Comparison of ENCODE assay signal across 9 mouse cellular contexts in the genomic region with DNA sequence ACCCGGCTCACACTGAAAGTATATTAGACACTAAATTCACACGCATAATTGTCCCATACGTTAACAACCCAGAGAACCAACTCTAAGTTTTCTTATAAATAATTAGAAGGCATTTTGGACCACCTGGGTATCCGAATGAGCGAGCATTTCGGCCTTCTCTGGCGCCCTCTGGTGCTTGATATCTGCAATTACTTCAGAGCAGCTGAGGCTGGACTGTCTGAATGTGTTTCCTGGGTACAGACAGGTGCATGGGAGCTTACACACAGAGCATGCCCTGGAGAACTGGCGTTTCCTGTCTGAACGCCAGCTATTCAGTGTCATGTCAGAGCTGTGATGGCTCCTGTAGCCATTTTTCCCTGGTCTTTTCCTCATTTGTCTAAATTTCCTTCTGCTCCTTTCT. TPM values are rescaled to one million over a fixed set of nuclear protein-coding genes. Genes with fewer than 3 reads are reported as not detected.
DNase-seq lines count a peak whose midpoint lies in the region; ATAC-seq and TF ChIP-seq lines count a peak whose summit lies in the region.
"Had no signal": no experiment of that assay in that cellular context is flagged by ENCODE, and none has a peak within 500 bp of the region (broad histone marks: within the 10 kb centered on the region; RNA-seq: fewer than 3 reads in every experiment).

No protein-coding gene starts in this region.

- H3K9ac ChIP-seq in heart, adult 2 months (ENCODE audit: low read depth, low read length) = no peak overlapping the region
- H3K9ac ChIP-seq in embryonic facial prominence, embryonic 11.5 days (replicated peaks; ENCODE audit: low read length) = no peak overlapping the region
- H3K9ac ChIP-seq in kidney, postnatal 0 days (ENCODE audit: low read depth, low read length) = no peak overlapping the region
- H3K9ac ChIP-seq: limb, embryonic 12.5 days had no signal

- ATAC-seq in embryonic facial prominence, embryonic 11.5 days (replicated peaks; ENCODE audit: insufficient number of reproducible peaks, low FRiP score, low TSS enrichment, low read depth) = no peak; the same call in 1 of the 2 replicates
- ATAC-seq in kidney, postnatal 0 days (replicated peaks; ENCODE audit: low FRiP score, low read depth) = no peak

- no peaks in the 10 kb centered on the region for H3K27me3 ChIP-seq in heart, adult 2 months (ENCODE audit: control insufficient read depth, insufficient read depth, low read length)
- H3K27me3 ChIP-seq in embryonic facial prominence, embryonic 11.5 days (ENCODE audit: control insufficient read depth, insufficient read depth, low read length) = peaks cover 10% of the 10 kb centered on the region
- no peaks in the 10 kb centered on the region; the same call in 1 of the 2 replicates for H3K27me3 ChIP-seq in kidney, postnatal 0 days (ENCODE audit: insufficient read depth, low read length)
- H3K27me3 ChIP-seq in splenic B cell, adult 2 months (ENCODE audit: control insufficient read depth, insufficient read depth, low read length, poor library complexity, severe bottlenecking) = no peaks in the 10 kb centered on the region

- TF ChIP-seq CTCF in heart, adult 2 months (IDR thresholded peaks at IDR 0.05) = peak; percentile 97
- peak; percentile 88 for TF ChIP-seq CTCF in kidney, postnatal 0 days (IDR thresholded peaks at IDR 0.05; ENCODE audit: low read depth)

- H3K4me3 ChIP-seq in heart, adult 2 months = no peak overlapping the region
- H3K4me3 ChIP-seq in embryonic facial prominence, embryonic 11.5 days (ENCODE audit: low read depth, low read length) = no peak overlapping the region
- H3K4me3 ChIP-seq in kidney, postnatal 0 days (replicated peaks; ENCODE audit: low read depth, low read length) = no peak overlapping the region
- H3K4me3 ChIP-seq: limb, embryonic 12.5 days had no signal

- no peaks in the 10 kb centered on the region for H3K36me3 ChIP-seq in heart, adult 2 months (ENCODE audit: control insufficient read depth, insufficient read depth, low read length)
- no peaks in the 10 kb centered on the region for H3K36me3 ChIP-seq in embryonic facial prominence, embryonic 11.5 days (replicated peaks; ENCODE audit: control insufficient read depth, insufficient read depth, low read depth, low read length)
- H3K36me3 ChIP-seq in kidney, postnatal 0 days (ENCODE audit: insufficient read depth, low read length) = no peaks in the 10 kb centered on the region
- no peaks in the 10 kb centered on the region for H3K36me3 ChIP-seq in splenic B cell, adult 2 months (ENCODE audit: control insufficient read depth, insufficient read depth, low read length, poor library complexity, severe bottlenecking)
- H3K36me3 ChIP-seq: limb, embryonic 12.5 days had no signal

- H3K27ac ChIP-seq in heart, adult 2 months = no peak overlapping the region
- H3K27ac ChIP-seq in embryonic facial prominence, embryonic 11.5 days (replicated peaks; ENCODE audit: low read depth, low read length) = no peak overlapping the region
- no peak overlapping the region for H3K27ac ChIP-seq in kidney, postnatal 0 days
- H3K27ac ChIP-seq: limb, embryonic 12.5 days had no signal

- intact Hi-C loops in heart, adult 2 months (cut with DNase I) = loop anchor here (1.0 to 5.0 kb wide), 2 partner anchors 122 to 138 kb away; no protein-coding TSS in a partner anchor
- intact Hi-C loops in heart, postnatal 25 days (cut with DNase I) = loop anchor here (1.0 to 5.0 kb wide), 2 partner anchors 138 to 282 kb away; no protein-coding TSS in a partner anchor

- H3K4me2 ChIP-seq in embryonic facial prominence, embryonic 11.5 days (ENCODE audit: low read depth, low read length) = no peak overlapping the region
- H3K4me2 ChIP-seq in kidney, postnatal 0 days (ENCODE audit: low read length) = no peak overlapping the region
- H3K4me2 ChIP-seq: limb, embryonic 12.5 days had no signal

- no peaks in the 10 kb centered on the region for H3K9me3 ChIP-seq in embryonic facial prominence, embryonic 11.5 days (replicated peaks; ENCODE audit: control insufficient read depth, low read length)
- H3K9me3 ChIP-seq in kidney, postnatal 0 days (replicated peaks; ENCODE audit: low read length) = no peaks in the 10 kb centered on the region

- H3K4me1 ChIP-seq in heart, adult 2 months (ENCODE audit: control insufficient read depth, insufficient read depth, low read length) = peaks cover 4% of the 10 kb centered on the region
- H3K4me1 ChIP-seq in embryonic facial prominence, embryonic 11.5 days (ENCODE audit: control insufficient read depth, insufficient read depth, low read length) = no peaks in the 10 kb centered on the region
- 0 out of 2 replicates have a peak, but pooled peaks cover 10% of the 10 kb centered on the region for H3K4me1 ChIP-seq in kidney, postnatal 0 days (replicated peaks; ENCODE audit: insufficient read depth, low read length)

- no peak for TF ChIP-seq POLR2A in heart, adult 2 months (IDR thresholded peaks at IDR 0.05; ENCODE audit: insufficient read depth, low read depth, low read length)

- DNase-seq in heart, adult 2 months = peak; percentile 45 to 60
- DNase-seq in heart, postnatal 25 days (ENCODE audit: low spot score) = no peak
- peak; percentile 75 to 78 for DNase-seq in B cell, adult 2 months
- DNase-seq in adrenal gland, postnatal 14 days = peak; percentile 63
- DNase-seq in embryonic facial prominence, embryonic 11.5 days (ENCODE audit: low spot score) = peak; percentile 80
- peak; percentile 68 for DNase-seq in kidney, postnatal 0 days (ENCODE audit: low spot score)
- DNase-seq in lung, postnatal 4 days = peak; percentile 29 to 72
- DNase-seq in splenic B cell, adult 2 months (ENCODE audit: low read depth, low spot score) = peak; percentile 78

- 0 out of 2 replicates have a peak, but pooled peaks have one; percentile 23 for TF ChIP-seq EP300 in heart, adult 2 months (IDR thresholded peaks at IDR 0.05; ENCODE audit: insufficient read depth, low read depth, low read length)

- no peaks in the 10 kb centered on the region for H3K79me2 ChIP-seq in heart, adult 2 months (replicated peaks; ENCODE audit: control insufficient read depth, insufficient read depth, low read length)

- 4% methylated on average over 9 of the region's 9 CpGs for WGBS in heart, adult 2 months
- WGBS in embryonic facial prominence, embryonic 11.5 days = 8% methylated on average over 9 of the region's 9 CpGs
- WGBS in kidney, postnatal 0 days = 4% methylated on average over 9 of the region's 9 CpGs

RNA-seq across cellular contexts. Expression of a gene that starts 4.1 kb away (rescaled TPM):
- 10 to 100 TPM; 13.3 to 16.9 TPM for total RNA-seq in heart, adult 2 months (2021)
- polyA plus RNA-seq in heart, adult 2 months (2012; rRNA removed) = 8.2 and 9.0 TPM in 2 replicates
- total RNA-seq in heart, postnatal 25 days (2021) = 1 to 10 TPM; 8.6 to 9.1 TPM
- 17.8 and 19.6 TPM in 2 replicates for total RNA-seq in adrenal gland, postnatal 14 days (2021)
- 4.4 and 5.6 TPM in 2 replicates for polyA plus RNA-seq in embryonic facial prominence, embryonic 11.5 days (2014; fragmentation: Nextera tagmentation; extraction: Ambion mirVana)
- 11.3 and 12.6 TPM in 2 replicates for polyA plus RNA-seq in kidney, postnatal 0 days (2015; fragmentation: Nextera tagmentation; extraction: Ambion mirVana)

RNA-seq across cellular contexts. Expression of a gene that starts 23.4 kb away (rescaled TPM):
- 10 to 100 TPM; 12.5 to 14.3 TPM for total RNA-seq in heart, adult 2 months (2021)
- 10.1 and 13.8 TPM in 2 replicates for polyA plus RNA-seq in heart, adult 2 months (2012; rRNA removed)
- 10 to 100 TPM in 1 of 2 experiments, 1 to 10 TPM in 1; 9.8 to 12.1 TPM for total RNA-seq in heart, postnatal 25 days (2021)
- total RNA-seq in adrenal gland, postnatal 14 days (2021) = 27.8 and 30.7 TPM in 2 replicates
- 63.1 and 63.8 TPM in 2 replicates for polyA plus RNA-seq in embryonic facial prominence, embryonic 11.5 days (2014; fragmentation: Nextera tagmentation; extraction: Ambion mirVana)
- polyA plus RNA-seq in kidney, postnatal 0 days (2015; fragmentation: Nextera tagmentation; extraction: Ambion mirVana) = 50.7 and 52.3 TPM in 2 replicates
